Mouse (Mus musculus) bone marrow, adult 2 months (tissue): ENCODE measurements around the gene Hsd17b10.

Experiments
- CTCF ChIP-seq: fragments of 200-500 bp; IDR thresholded peaks from 2 replicates; pipeline ENCODE4 v1.5.1; 2011; ENCODE audit warnings: low read length, control low read depth; ENCODE audit not compliant: control insufficient read depth, insufficient read depth
- POLR2A ChIP-seq: fragments of 200-500 bp; IDR thresholded peaks from 2 replicates; pipeline ENCODE4 v1.6.1; 2011; ENCODE audit warnings: low read depth, mild to moderate bottlenecking, control low read depth, low read length, borderline replicate concordance; ENCODE audit not compliant: control insufficient read depth

GRCm38 (mm10) chrX:152039865-152040264, 38.2 kb downstream of the Hsd17b10 start:
- TF ChIP-seq POLR2A (no peak), CTCF (no peak)
